Mouse (Mus musculus) heart, adult 2 months (tissue): ENCODE measurements at regions not wholly inside any gene's neighbourhood (a gene's known extent, or its start where the extent isn't known, plus 50 kb on each side); places are given as distances from the start of the nearest gene placed in this dataset.
A peak's percentile ranks its signal among the peaks of the same experiment; 100 is the strongest.

ENCODE experiments used
- DNase-seq, 2 experiments: peaks; one replicate each; pipeline ENCODE4 v3.0.0; 2021
- H3K27ac ChIP-seq: fragments of 200-600 bp; 2 replicates; pipeline ENCODE4 v1.8.1; 2022
- H3K27me3 ChIP-seq: fragments of 200-500 bp; 2 replicates; pipeline ENCODE4 v1.6.1; 2012; ENCODE audit warnings: mild to moderate bottlenecking, low read length, inconsistent platforms, mixed read lengths; ENCODE audit not compliant: control insufficient read depth, insufficient read depth
- H3K36me3 ChIP-seq: fragments of 200-500 bp; 2 replicates; pipeline ENCODE4 v1.6.1; 2012; ENCODE audit warnings: low read length, inconsistent platforms; ENCODE audit not compliant: control insufficient read depth, insufficient read depth
- H3K4me1 ChIP-seq: fragments of 200-500 bp; 2 replicates; pipeline ENCODE4 v1.6.1; 2011; ENCODE audit warnings: low read length; ENCODE audit not compliant: control insufficient read depth, insufficient read depth
- H3K4me3 ChIP-seq: fragments of 200-600 bp; 2 replicates; pipeline ENCODE4 v1.8.1; 2022
- H3K79me2 ChIP-seq: fragments of 200-500 bp; replicated peaks from 2 replicates; pipeline ENCODE4 v1.6.1; 2012; ENCODE audit warnings: mild to moderate bottlenecking, inconsistent platforms, low read length, moderate library complexity, mixed read lengths; ENCODE audit not compliant: control insufficient read depth, insufficient read depth
- H3K9ac ChIP-seq: fragments of 200-500 bp; 2 replicates; pipeline ENCODE4 v1.6.1; 2012; ENCODE audit warnings: low read depth, mild to moderate bottlenecking, control low read depth, inconsistent platforms, low read length, mixed read lengths
- CTCF ChIP-seq: fragments of 200-600 bp; IDR thresholded peaks from 2 replicates; pipeline ENCODE4 v1.8.1; 2022; ENCODE audit warnings: antibody characterized with exemption, mild to moderate bottlenecking, moderate library complexity
- EP300 ChIP-seq: fragments of 200-500 bp; IDR thresholded peaks from 2 replicates; pipeline ENCODE4 v1.6.1; 2011; ENCODE audit warnings: low read depth, low read length, control low read depth; ENCODE audit not compliant: insufficient read depth
- POLR2A ChIP-seq: fragments of 200-500 bp; IDR thresholded peaks from 2 replicates; pipeline ENCODE4 v1.6.1; 2011; ENCODE audit warnings: mild to moderate bottlenecking, low read depth, low read length, control low read depth; ENCODE audit not compliant: insufficient read depth
- WGBS: fragments of 180-500 bp; shearing (Covaris S2); methylation state at CpG from one replicate; pipeline ENCODE4 v1.1.7; 2018; 5-methylcytosine and 5-hydroxymethylcytosine counted together
- intact Hi-C: fragments of 180-260 bp; cut with DNase I; formaldehyde crosslinking; loops from one replicate; pipeline ENCODE4 v1.15.1; 2025

- Histone ChIP-seq H3K27ac (no peak overlapping the region), H3K27me3 (no peaks in the 10 kb centered on the region), H3K79me2 (no peaks in the 10 kb centered on the region), H3K9ac (no peak overlapping the region), H3K36me3 (no peaks in the 10 kb centered on the region), H3K4me1 (no peaks in the 10 kb centered on the region), H3K4me3 (no peak overlapping the region)
- no peak for TF ChIP-seq CTCF
- TF ChIP-seq EP300, result no peak
- no peak for TF ChIP-seq POLR2A
- 76% methylated on average over 5 of the region's 5 CpGs for WGBS
- intact Hi-C loops, result no loop called here
- no peak for DNase-seq
Observed at GRCm38 (mm10) chr5:116897391-116897790, 218.5 kb downstream of the Suds3 start.

DNA sequence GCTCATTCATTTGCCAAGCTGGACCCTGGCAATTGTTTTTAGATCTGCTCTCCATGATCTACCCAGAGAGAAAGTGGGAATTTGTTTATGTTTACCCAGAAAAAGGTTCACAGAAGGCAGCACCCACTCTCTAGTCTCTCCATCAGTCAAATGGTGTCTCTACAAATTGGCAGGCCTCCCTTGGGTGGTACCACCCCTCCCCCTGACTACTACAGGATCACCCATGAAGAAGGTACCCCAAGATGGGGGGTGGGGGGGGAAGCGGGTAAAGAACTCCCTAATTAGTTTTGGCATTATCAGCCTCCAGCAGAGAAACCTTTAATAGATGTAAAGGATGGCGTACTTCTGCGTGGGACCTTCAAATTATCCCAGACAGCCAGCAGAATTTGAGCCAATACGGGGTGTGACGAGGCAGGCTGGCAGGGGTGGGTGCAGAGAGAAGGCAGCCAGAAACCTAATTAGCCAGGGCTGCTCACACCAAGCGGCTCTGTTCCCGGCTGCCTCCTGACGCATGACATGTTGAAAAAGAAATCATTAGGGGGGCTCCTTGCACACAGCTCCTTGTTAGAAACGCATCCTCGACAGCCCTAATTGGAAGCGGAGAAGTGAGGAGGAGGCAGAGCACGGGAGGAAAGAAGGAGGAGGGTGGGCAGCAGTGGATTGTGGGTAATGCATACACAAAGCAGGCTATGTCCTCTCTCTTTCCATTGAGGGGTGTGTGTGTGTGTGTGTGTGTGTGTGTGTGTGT, 220.7 kb downstream of the Suds3 start:
- Histone ChIP-seq H3K79me2 (no peaks in the 10 kb centered on the region), H3K27me3 (no peaks in the 10 kb centered on the region), H3K27ac (no peak overlapping the region), H3K4me1 (no peaks in the 10 kb centered on the region), H3K4me3 (no peak overlapping the region), H3K9ac (no peak overlapping the region), H3K36me3 (no peaks in the 10 kb centered on the region)
- 73% methylated on average over 12 of the region's 12 CpGs for WGBS
- intact Hi-C loops, result no loop called here
- no peak for TF ChIP-seq EP300
- TF ChIP-seq CTCF, result no peak
- no peak for TF ChIP-seq POLR2A
- no peak for DNase-seq

- H3K36me3 ChIP-seq, result no peaks in the 10 kb centered on the region
- WGBS, result 75% methylated on average over 6 of the region's 6 CpGs
- DNase-seq, result no peak
- H3K27ac ChIP-seq, result no peak overlapping the region
- no peak overlapping the region for H3K9ac ChIP-seq
- no peaks in the 10 kb centered on the region for H3K79me2 ChIP-seq
- intact Hi-C loops, result loop anchor here (1.0 kb wide), 1 partner anchor 143 kb away; no protein-coding TSS in a partner anchor
- no peak overlapping the region for H3K4me3 ChIP-seq
- no peaks in the 10 kb centered on the region for H3K4me1 ChIP-seq
- no peaks in the 10 kb centered on the region for H3K27me3 ChIP-seq
- TF ChIP-seq CTCF (peak; percentile 65), POLR2A (no peak)
Observed at GRCm38 (mm10) chr5:116894575-116894974, 221.3 kb downstream of the Suds3 start.

DNA sequence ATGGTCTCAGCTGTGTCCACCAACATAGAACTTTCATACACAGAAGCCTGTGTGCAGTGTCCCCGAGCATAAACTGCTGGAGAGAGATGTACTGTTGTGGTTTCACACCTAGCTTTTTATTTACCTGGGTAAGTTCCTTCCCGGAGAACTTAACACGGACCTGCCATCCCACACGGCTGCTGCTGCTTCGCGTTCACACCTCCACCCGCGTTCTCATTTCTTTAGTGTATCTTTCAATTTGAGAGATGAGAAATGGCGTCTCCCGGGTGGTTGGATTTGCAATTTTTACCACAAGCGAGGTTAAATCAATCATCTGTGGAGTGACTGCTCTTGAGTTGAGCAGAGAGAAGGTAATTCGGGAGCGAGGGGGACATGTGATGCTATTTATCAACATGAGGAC, 223.0 kb downstream of the Suds3 start:
- no peak for DNase-seq
- Histone ChIP-seq H3K36me3 (no peaks in the 10 kb centered on the region), H3K4me1 (no peaks in the 10 kb centered on the region), H3K79me2 (no peaks in the 10 kb centered on the region), H3K27ac (no peak overlapping the region), H3K9ac (no peak overlapping the region), H3K4me3 (no peak overlapping the region), H3K27me3 (no peaks in the 10 kb centered on the region)
- TF ChIP-seq EP300, result no peak
- TF ChIP-seq CTCF, result no peak
- TF ChIP-seq POLR2A, result no peak
- 83% methylated on average over 13 of the region's 13 CpGs for WGBS
- intact Hi-C loops, result no loop called here

DNA sequence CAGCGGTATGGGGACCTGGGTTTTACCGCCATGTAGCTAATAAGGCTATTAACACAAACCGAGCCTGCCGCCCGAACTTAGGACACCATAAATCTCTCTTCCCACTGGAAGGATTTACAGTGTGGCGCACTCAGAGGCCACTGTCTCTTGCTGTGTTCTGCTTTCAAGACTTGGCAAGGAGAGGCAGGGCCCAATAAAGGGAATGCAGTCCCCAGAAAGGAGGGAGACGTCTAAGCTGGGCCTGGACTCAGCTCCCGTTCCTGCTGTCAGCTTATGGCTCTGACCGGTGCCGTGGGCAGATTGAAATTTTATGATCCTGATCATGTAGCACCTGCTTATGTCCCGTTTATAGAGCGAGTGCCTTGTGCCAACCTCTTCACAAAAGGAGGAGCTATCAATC, 226.7 kb downstream of the Suds3 start:
- H3K4me1 ChIP-seq, result no peaks in the 10 kb centered on the region
- WGBS, result 84% methylated on average over 12 of the region's 12 CpGs
- DNase-seq, result no peak
- no peak overlapping the region for H3K27ac ChIP-seq
- no peaks in the 10 kb centered on the region for H3K79me2 ChIP-seq
- no peak overlapping the region for H3K4me3 ChIP-seq
- H3K9ac ChIP-seq, result no peak overlapping the region
- H3K27me3 ChIP-seq, result no peaks in the 10 kb centered on the region
- H3K36me3 ChIP-seq, result no peaks in the 10 kb centered on the region
- intact Hi-C loops, result no loop called here
- TF ChIP-seq EP300 (no peak), CTCF (no peak)

DNA sequence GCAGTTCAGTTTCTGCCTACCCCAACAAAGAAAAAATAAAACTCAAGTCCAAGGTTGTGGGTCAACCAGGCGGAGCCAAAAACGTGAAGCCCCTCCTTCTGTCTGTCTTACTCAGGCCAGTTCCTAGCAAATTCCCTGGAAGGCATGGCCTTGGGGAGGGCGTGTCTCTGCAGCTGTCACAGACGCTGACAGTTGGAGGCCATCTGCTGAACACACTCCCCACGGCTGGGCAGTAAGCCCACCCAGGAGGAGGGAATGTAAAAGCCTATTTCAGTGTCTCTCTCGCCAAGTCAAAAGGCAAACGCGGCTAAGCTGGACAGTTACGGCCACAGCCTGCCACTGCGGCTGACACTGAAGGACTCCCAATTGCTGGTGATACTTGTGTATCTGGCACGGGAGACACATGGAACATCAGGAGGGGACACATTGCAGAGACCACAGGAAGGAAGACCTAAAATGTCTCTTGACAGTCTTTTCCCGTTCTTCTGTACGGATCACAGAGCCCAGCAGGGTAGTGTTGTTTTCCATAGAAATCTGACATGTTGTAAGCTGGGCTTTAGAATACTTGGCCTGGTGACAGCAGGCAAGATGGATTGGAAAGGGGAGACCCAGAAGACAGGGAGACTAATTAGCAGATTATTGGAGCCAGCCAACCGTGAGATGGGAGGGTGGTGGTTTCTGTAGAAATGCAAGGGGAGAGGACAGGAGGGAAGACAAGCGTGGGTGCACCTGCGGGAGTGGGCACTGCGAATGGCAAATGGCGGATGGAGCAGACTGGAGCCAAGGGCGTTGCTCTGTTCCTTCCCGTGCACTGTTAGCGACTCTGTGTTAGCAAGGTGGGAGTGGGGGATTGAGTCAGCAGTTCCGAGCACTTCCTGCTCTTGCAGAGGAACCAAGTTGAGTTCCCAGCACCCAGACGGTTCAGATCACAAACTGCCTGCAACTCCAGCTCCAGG, 229.5 kb downstream of the Suds3 start:
- H3K36me3 ChIP-seq, result no peaks in the 10 kb centered on the region
- no peaks in the 10 kb centered on the region for H3K27me3 ChIP-seq
- no peak for DNase-seq
- no peak overlapping the region for H3K9ac ChIP-seq
- WGBS, result 69% methylated on average over 23 of the region's 23 CpGs
- intact Hi-C loops, result no loop called here
- no peaks in the 10 kb centered on the region for H3K4me1 ChIP-seq
- H3K79me2 ChIP-seq, result no peaks in the 10 kb centered on the region
- TF ChIP-seq EP300 (no peak), POLR2A (no peak), CTCF (no peak)
- H3K27ac ChIP-seq, result no peak overlapping the region
- H3K4me3 ChIP-seq, result no peak overlapping the region
